Comparison of ENCODE assay signal across 25 mouse cellular contexts in genomic region chr12:30015501-30015900, GRCm38 (mm10).
DNase-seq lines count a peak whose midpoint lies in the region; ATAC-seq lines count a peak whose summit lies in the region.
"Had no signal": no experiment of that assay in that cellular context is flagged by ENCODE, and none has a peak within 500 bp of the region (broad histone marks: within the 10 kb centered on the region; RNA-seq: fewer than 3 reads in every experiment).

No protein-coding gene starts in this region.

- intact Hi-C loops in left cerebral cortex, postnatal 36 days (cut with DNase I): loop anchor here (2.0 kb wide), 1 partner anchor 81 kb away; no protein-coding TSS in a partner anchor
- intact Hi-C loops in left cerebral cortex, postnatal 10 days (cut with DNase I): no loop called here

- 71% methylated on average over 9 of the region's 9 CpGs for WGBS in liver, embryonic 12.5 days (ENCODE audit: insufficient replicate concordance)

- no peaks in the 10 kb centered on the region for H3K27me3 ChIP-seq in liver, embryonic 12.5 days (replicated peaks)
- H3K27me3 ChIP-seq: embryonic facial prominence, embryonic 13.5 days; embryonic facial prominence, embryonic 15.5 days; forebrain, embryonic 12.5 days had no signal

- ATAC-seq in liver, embryonic 12.5 days: no peak
- ATAC-seq: forebrain, embryonic 14.5 days; forebrain, embryonic 16.5 days had no signal

- H3K4me3 ChIP-seq in liver, embryonic 12.5 days: no peak overlapping the region
- H3K4me3 ChIP-seq: embryonic facial prominence, embryonic 13.5 days; embryonic facial prominence, embryonic 15.5 days; erythroblast, embryonic 14.5 days; forebrain, embryonic 10.5 days; forebrain, embryonic 12.5 days had no signal

- no peak overlapping the region for H3K4me2 ChIP-seq in liver, embryonic 12.5 days
- H3K4me2 ChIP-seq: embryonic facial prominence, embryonic 13.5 days; embryonic facial prominence, embryonic 15.5 days; forebrain, embryonic 12.5 days had no signal

- no peaks in the 10 kb centered on the region for H3K9me3 ChIP-seq in liver, embryonic 12.5 days (replicated peaks)
- H3K9me3 ChIP-seq: embryonic facial prominence, embryonic 13.5 days; embryonic facial prominence, embryonic 15.5 days; forebrain, embryonic 10.5 days; forebrain, embryonic 12.5 days had no signal

- no peak overlapping the region for H3K9ac ChIP-seq in liver, embryonic 12.5 days
- H3K9ac ChIP-seq: embryonic facial prominence, embryonic 13.5 days; embryonic facial prominence, embryonic 15.5 days; forebrain, embryonic 12.5 days had no signal

- H3K4me1 ChIP-seq in liver, embryonic 12.5 days: no peaks in the 10 kb centered on the region
- H3K4me1 ChIP-seq: embryonic facial prominence, embryonic 13.5 days; forebrain, embryonic 10.5 days; forebrain, embryonic 12.5 days had no signal

- no peak overlapping the region for H3K27ac ChIP-seq in liver, embryonic 12.5 days
- H3K27ac ChIP-seq: embryonic facial prominence, embryonic 13.5 days; embryonic facial prominence, embryonic 15.5 days; forebrain, embryonic 10.5 days; forebrain, embryonic 12.5 days had no signal

- DNase-seq in frontal cortex, postnatal 36 days (ENCODE audit: low spot score in 2 of 2): peak; percentile 28 to 61
- no peak for DNase-seq in frontal cortex, postnatal 25 days (ENCODE audit: low spot score in 2 of 2)
- DNase-seq in left cerebral cortex, postnatal 36 days (ENCODE audit: low spot score in 2 of 2): peak; percentile 38 to 59
- no peak for DNase-seq in left cerebral cortex, postnatal 10 days (ENCODE audit: extremely low spot score in 1 of 2, low spot score in 2 of 2)
- peak; percentile 36 to 62 for DNase-seq in right cerebral cortex, adult 2 months (ENCODE audit: low spot score in 2 of 2)
- DNase-seq in right cerebral cortex, postnatal 10 days (ENCODE audit: low spot score in 2 of 2): no peak
- peak; percentile 64 for DNase-seq in brain, adult 2 months (ENCODE audit: low read depth, low spot score)
- DNase-seq: adrenal gland, adult 8-10 months; adrenal gland, postnatal 14 days; adrenal gland, postnatal 36 days; cerebellum, adult 11 months; cerebellum, adult 18-20 months; cerebellum, adult 8-10 months; cerebellum, adult 9-11 months; cerebellum, postnatal 14 days; cerebellum, postnatal 36 days; embryo, embryonic 11 days had no signal

- no peaks in the 10 kb centered on the region for H3K36me3 ChIP-seq in liver, embryonic 12.5 days

Comparison
In these comparisons a context has a peak if more than half of its experiments do, and no peak if none do; other contexts are left out.
1. DNase-seq: peak in frontal cortex, postnatal 36 days (2 of 2), left cerebral cortex, postnatal 36 days (2 of 2), right cerebral cortex, adult 2 months (2 of 2) and brain, adult 2 months (single experiment); none in frontal cortex, postnatal 25 days (0 of 2), left cerebral cortex, postnatal 10 days (0 of 2) and right cerebral cortex, postnatal 10 days (0 of 2).